Mouse (Mus musculus) lung, postnatal 25 days (tissue): ENCODE data around the gene Tshz2.

Experiments used
- DNase-seq: peaks from one replicate; pipeline ENCODE4 v3.0.0; 2022; ENCODE audit warnings: low spot score

Tshz2 gene

GRCm38 (mm10) chr2:169699862-169700511, 67.2 kb downstream of the Tshz2 start:
- no peak for DNase-seq

- no peak for DNase-seq
Measured at GRCm38 (mm10) chr2:169702725-169703486, 70.1 kb downstream of the Tshz2 start.

- DNase-seq = no peak
Measured at GRCm38 (mm10) chr2:169721793-169722326, 89.0 kb downstream of the Tshz2 start.

- no peak for DNase-seq
Measured at GRCm38 (mm10) chr2:169722341-169722740, 89.5 kb downstream of the Tshz2 start.

- DNase-seq = peak; percentile 62
Measured at GRCm38 (mm10) chr2:169723645-169724462, 91.0 kb downstream of the Tshz2 start.

GRCm38 (mm10) chr2:169728651-169729280, 96.0 kb downstream of the Tshz2 start:
- DNase-seq = peak; percentile 64

- DNase-seq = no peak
Measured at GRCm38 (mm10) chr2:169730551-169730996, 97.8 kb downstream of the Tshz2 start.

- DNase-seq = no peak
Measured at GRCm38 (mm10) chr2:169734053-169734452, 101.2 kb downstream of the Tshz2 start.

- no peak for DNase-seq
Measured at GRCm38 (mm10) chr2:169735475-169736406, 102.9 kb downstream of the Tshz2 start.

- no peak for DNase-seq
Measured at GRCm38 (mm10) chr2:169740996-169741395, 108.2 kb downstream of the Tshz2 start.

GRCm38 (mm10) chr2:169742791-169743190, 110.0 kb downstream of the Tshz2 start:
- DNase-seq = no peak

GRCm38 (mm10) chr2:169743294-169743693, 110.5 kb downstream of the Tshz2 start:
- no peak for DNase-seq

- no peak for DNase-seq
Measured at GRCm38 (mm10) chr2:169743910-169744309, 111.1 kb downstream of the Tshz2 start.

- DNase-seq = no peak
Measured at GRCm38 (mm10) chr2:169747114-169747642, 114.4 kb downstream of the Tshz2 start.

GRCm38 (mm10) chr2:169749331-169749945, 116.6 kb downstream of the Tshz2 start:
- no peak for DNase-seq

GRCm38 (mm10) chr2:169750574-169751491, 118.0 kb downstream of the Tshz2 start:
- DNase-seq = no peak

GRCm38 (mm10) chr2:169752126-169752525, 119.3 kb downstream of the Tshz2 start:
- DNase-seq = no peak

GRCm38 (mm10) chr2:169753432-169753831, 120.6 kb downstream of the Tshz2 start:
- no peak for DNase-seq

- DNase-seq = no peak
Measured at GRCm38 (mm10) chr2:169755091-169755490, 122.3 kb downstream of the Tshz2 start.
